Mouse (Mus musculus): ENCODE data around the gene Pds5b.

DNA sequence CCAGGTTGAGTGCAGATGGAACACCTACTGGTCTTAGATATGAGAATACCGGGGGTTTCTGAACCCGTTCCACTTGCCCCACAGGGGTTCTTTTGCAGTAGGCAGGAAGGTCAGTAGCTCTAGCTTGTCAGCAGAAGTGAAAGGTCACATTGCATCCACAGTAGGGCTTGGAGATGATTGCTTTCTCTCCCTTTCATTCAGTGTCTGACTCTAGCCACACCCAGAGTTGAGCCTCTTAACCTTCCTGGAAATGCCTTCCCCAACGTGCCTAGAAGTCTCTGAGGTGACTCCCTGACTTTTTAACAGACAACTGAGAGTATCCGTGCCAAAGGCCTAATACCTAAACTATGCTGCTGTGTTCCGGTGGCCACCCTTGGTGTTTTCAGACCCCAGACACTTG, 146.0 kb downstream of the Pds5b start:
- TF ChIP-seq CTCF (IDR thresholded peaks at IDR 0.05; ENCODE audit: borderline replicate concordance, control insufficient read depth, extremely low read depth, insufficient read depth, low read length, poor library complexity) (no peak), POLR2A (IDR thresholded peaks at IDR 0.05; ENCODE audit: control insufficient read depth, extremely low read depth, insufficient read depth, low read length, poor library complexity) (no peak)
